In genomic region chr2:110950823-110951222, GRCm38 (mm10) we compare ENCODE assay signal across 12 mouse cellular contexts. TPM values are rescaled to one million over a fixed set of nuclear protein-coding genes. Genes with fewer than 3 reads are reported as not detected.
A peak's percentile ranks its signal among the peaks of the same experiment; 100 is the strongest.
DNase-seq lines count a peak whose midpoint lies in the region; ATAC-seq and TF ChIP-seq lines count a peak whose summit lies in the region.
"Not testable (repeated sequence)": the region's sequence is repeated elsewhere in the genome, so short reads cannot be mapped to it uniquely, and the experiment has no call there.
"Had no signal": no experiment of that assay in that cellular context is flagged by ENCODE, and none has a peak within 500 bp of the region (broad histone marks: within the 10 kb centered on the region; RNA-seq: fewer than 3 reads in every experiment).

Ano3 (minus strand) TSS chr2:110950923.

- not testable (repeated sequence) for DNase-seq in layer of hippocampus, adult 2 months (ENCODE audit: low spot score in 2 of 2); left cerebral cortex, postnatal 36 days (ENCODE audit: low spot score in 2 of 2)

- H3K4me1 ChIP-seq in E14TG2a.4 (replicated peaks; ENCODE audit: low read depth, low read length); embryonic fibroblast, embryonic 13.5 days (ENCODE audit: control insufficient read depth, insufficient read depth, low read length); heart, embryonic 11.5 days (ENCODE audit: control insufficient read depth, insufficient read depth, low read length); hindbrain, embryonic 15.5 days (replicated peaks); lung, embryonic 15.5 days; neural tube, embryonic 12.5 days: not testable (repeated sequence)

- H3K4me2 ChIP-seq in heart, embryonic 11.5 days, result peak within 1 kb of the TSS; percentile 63
- H3K4me2 ChIP-seq in hindbrain, embryonic 15.5 days, result peak within 1 kb of the TSS; percentile 74
- peak within 1 kb of the TSS; percentile 46 for H3K4me2 ChIP-seq in lung, embryonic 15.5 days
- H3K4me2 ChIP-seq in neural tube, embryonic 12.5 days (replicated peaks), result peak within 1 kb of the TSS; percentile 57

- H3K36me3 ChIP-seq in E14TG2a.4 (ENCODE audit: insufficient read depth, low read length); heart, embryonic 11.5 days (ENCODE audit: control insufficient read depth, insufficient read depth, low read length); hindbrain, embryonic 15.5 days; lung, embryonic 15.5 days; neural tube, embryonic 12.5 days: not testable (repeated sequence)

- intact Hi-C loops in left cerebral cortex, postnatal 36 days (cut with DNase I), result not testable (repeated sequence)

- not testable (repeated sequence) for TF ChIP-seq CTCF in E14TG2a.4 (conservative IDR thresholded peaks at IDR 0.05; ENCODE audit: low read length); embryonic fibroblast, embryonic 13.5 days (IDR thresholded peaks at IDR 0.05; ENCODE audit: borderline replicate concordance, insufficient read depth, low read length); layer of hippocampus, adult 2 months (conservative IDR thresholded peaks at IDR 0.05)

- H3K27ac ChIP-seq in embryonic fibroblast, embryonic 13.5 days (ENCODE audit: insufficient read depth, low read length), result peak within 1 kb of the TSS; percentile 35
- H3K27ac ChIP-seq in heart, embryonic 11.5 days (ENCODE audit: low read depth, low read length); hindbrain, embryonic 15.5 days (replicated peaks); lung, embryonic 15.5 days; neural tube, embryonic 12.5 days: not testable (repeated sequence)
- H3K27ac ChIP-seq in layer of hippocampus, adult 2 months, result peak within 1 kb of the TSS; percentile 95

- H3K9ac ChIP-seq in heart, embryonic 11.5 days (ENCODE audit: low read depth, low read length); lung, embryonic 15.5 days: not testable (repeated sequence)
- peak within 1 kb of the TSS; percentile 43 for H3K9ac ChIP-seq in hindbrain, embryonic 15.5 days
- H3K9ac ChIP-seq in neural tube, embryonic 12.5 days, result peak within 1 kb of the TSS; percentile 4; the same call in 1 of the 2 replicates

- H3K27me3 ChIP-seq in E14TG2a.4 (ENCODE audit: insufficient read depth, low read length); heart, embryonic 11.5 days (ENCODE audit: control insufficient read depth, insufficient read depth, low read length); hindbrain, embryonic 15.5 days; lung, embryonic 15.5 days; neural tube, embryonic 12.5 days (replicated peaks): not testable (repeated sequence)

- TF ChIP-seq POLR2A in embryonic fibroblast, embryonic 13.5 days (IDR thresholded peaks at IDR 0.05; ENCODE audit: low read depth, low read length), result not testable (repeated sequence)

- H3K4me3 ChIP-seq in E14TG2a.4 (replicated peaks; ENCODE audit: low read length), result peak within 1 kb of the TSS; percentile 65
- peak within 1 kb of the TSS; percentile 84 for H3K4me3 ChIP-seq in embryonic fibroblast, embryonic 13.5 days (ENCODE audit: insufficient read depth, low read length)
- H3K4me3 ChIP-seq in heart, embryonic 11.5 days (ENCODE audit: low read depth, low read length), result peak within 1 kb of the TSS; percentile 29
- H3K4me3 ChIP-seq in hindbrain, embryonic 15.5 days, result peak within 1 kb of the TSS; percentile 44
- peak within 1 kb of the TSS; percentile 75 for H3K4me3 ChIP-seq in layer of hippocampus, adult 2 months
- 0 out of 2 replicates have a peak within 1 kb of the TSS, but pooled peaks have one; percentile 8 for H3K4me3 ChIP-seq in lung, embryonic 15.5 days
- peak within 1 kb of the TSS; percentile 16; the same call in 1 of the 2 replicates for H3K4me3 ChIP-seq in neural tube, embryonic 12.5 days

- H3K9me3 ChIP-seq in E14TG2a.4 (ENCODE audit: low read length); heart, embryonic 11.5 days (replicated peaks; ENCODE audit: control insufficient read depth, low read length); hindbrain, embryonic 15.5 days; lung, embryonic 15.5 days; neural tube, embryonic 12.5 days: not testable (repeated sequence)

- not testable (repeated sequence) for ATAC-seq in heart, embryonic 11.5 days (replicated peaks; ENCODE audit: insufficient number of reproducible peaks, low FRiP score, low TSS enrichment); hindbrain, embryonic 15.5 days (ENCODE audit: low FRiP score, low read depth); lung, embryonic 15.5 days (ENCODE audit: borderline replicate concordance, extremely low read depth, low FRiP score, low TSS enrichment); neural tube, embryonic 12.5 days (ENCODE audit: low FRiP score, low read depth)

RNA-seq across cellular contexts. Expression of gene Ano3, which starts in this region (rescaled TPM):
- 19.4 and 28.4 TPM in 2 replicates for polyA plus RNA-seq in embryonic fibroblast, embryonic 13.5 days (2011; ENCODE audit: insufficient read length, low read depth, missing spikeins)
- 0.23 and 0.66 TPM in 2 replicates for polyA plus RNA-seq in heart, embryonic 11.5 days (2014; fragmentation: Nextera tagmentation; extraction: Ambion mirVana)
- 1.00 and 1.1 TPM in 2 replicates for polyA plus RNA-seq in hindbrain, embryonic 15.5 days (2015; fragmentation: Nextera tagmentation; extraction: Ambion mirVana)
- total RNA-seq in layer of hippocampus, adult 2 months (2021), result 10 to 100 TPM; 77.4 to 82.5 TPM
- 10 to 100 TPM; 74.4 to 75.4 TPM for total RNA-seq in left cerebral cortex, postnatal 36 days (2021)
- polyA plus RNA-seq in lung, embryonic 15.5 days (2015; fragmentation: Nextera tagmentation; extraction: Ambion mirVana), result 0.02 and 0.08 TPM in 2 replicates
- 0.37 and 0.96 TPM in 2 replicates for polyA plus RNA-seq in neural tube, embryonic 12.5 days (2016; fragmentation: Nextera tagmentation; extraction: Ambion mirVana)
- total RNA-seq: granulocyte monocyte progenitor cell, adult 5-6 weeks; megakaryocyte, adult 5-6 weeks had no signal
- polyA plus RNA-seq: activated CD4-positive, CD25-positive, alpha-beta regulatory T cell, adult 4 months; liver, postnatal 0 days had no signal

Comparison
In these comparisons a context has a peak if more than half of its experiments do, and no peak if none do; other contexts are left out.
1. H3K4me3 ChIP-seq: peak in every context shown above with its lines; median percentile 84 in embryonic fibroblast, embryonic 13.5 days; 75 in layer of hippocampus, adult 2 months; 65 in E14TG2a.4; 44 in hindbrain, embryonic 15.5 days; 29 in heart, embryonic 11.5 days; 16 in neural tube, embryonic 12.5 days; 8 in lung, embryonic 15.5 days.